Mouse (Mus musculus) thymus, adult 2 months (tissue): ENCODE data around the gene Gpr18. TPM values are rescaled to one million over a fixed set of nuclear protein-coding genes. Genes with fewer than 3 reads are reported as not detected.

Experiments
- DNase-seq: peaks from one replicate; pipeline ENCODE4 v3.0.0; 2021
- H3K27ac ChIP-seq: fragments of 200-500 bp; 2 replicates; pipeline ENCODE4 v1.5.1; 2012; ENCODE audit warnings: low read length, control low read depth; ENCODE audit not compliant: control insufficient read depth, insufficient read depth
- H3K27me3 ChIP-seq: fragments of 200-500 bp; 2 replicates; pipeline ENCODE4 v1.6.1; 2012; ENCODE audit warnings: mild to moderate bottlenecking, low read length, moderate library complexity, mixed read lengths; ENCODE audit not compliant: control insufficient read depth, insufficient read depth
- H3K36me3 ChIP-seq: fragments of 200-500 bp; 2 replicates; pipeline ENCODE4 v1.6.1; 2012; ENCODE audit warnings: mild to moderate bottlenecking, low read length, moderate library complexity; ENCODE audit not compliant: control insufficient read depth, insufficient read depth
- H3K4me1 ChIP-seq: fragments of 200-500 bp; replicated peaks from 2 replicates; pipeline ENCODE4 v1.6.1; 2012; ENCODE audit warnings: low read length; ENCODE audit not compliant: control insufficient read depth, insufficient read depth
- H3K4me3 ChIP-seq: fragments of 200-500 bp; 2 replicates; pipeline ENCODE4 v1.5.1; 2012; ENCODE audit warnings: mild to moderate bottlenecking, low read length, control low read depth, moderate library complexity; ENCODE audit not compliant: control insufficient read depth, insufficient read depth
- CTCF ChIP-seq: fragments of 200-500 bp; IDR thresholded peaks from 2 replicates; pipeline ENCODE4 v1.5.1; 2012; ENCODE audit warnings: mild to moderate bottlenecking, control low read depth, low read length, moderate library complexity, borderline replicate concordance; ENCODE audit not compliant: control insufficient read depth, poor library complexity, insufficient read depth; ENCODE audit errors: extremely low read depth
- POLR2A ChIP-seq: fragments of 200-500 bp; IDR thresholded peaks from 2 replicates; pipeline ENCODE4 v1.6.1; 2012; ENCODE audit warnings: mild to moderate bottlenecking, low read length, control low read depth, moderate library complexity; ENCODE audit not compliant: control insufficient read depth, poor library complexity, insufficient read depth; ENCODE audit errors: extremely low read depth
- WGBS: fragments of 180-500 bp; shearing (Covaris S2); methylation state at CpG from one replicate; pipeline ENCODE4 v1.1.7; 2018; 5-methylcytosine and 5-hydroxymethylcytosine counted together
- polyA plus RNA-seq: library from polyadenylated mRNA; depleted of rRNA; stranded (reverse); fragments of >200 nt; gene quantifications from 2 replicates; pipeline ENCODE4 v1.2.3, GENCODE M21; 2012

The Gpr18 gene
- polyA plus RNA-seq, 1 experiment, result 32.8 TPM

GRCm38 (mm10) chr14:121904754-121905153 lies 10.8 kb downstream of the Gpr18 start:
- 10% methylated on average over 3 of the region's 3 CpGs for WGBS
- peaks cover 32% of the 10 kb centered on the region for H3K4me1 ChIP-seq
- H3K27ac ChIP-seq, result 0 out of 2 replicates have a peak overlapping the region, but pooled peaks have one; percentile 4
- H3K36me3 ChIP-seq, result peaks cover 9% of the 10 kb centered on the region
- no peaks in the 10 kb centered on the region for H3K27me3 ChIP-seq
- TF ChIP-seq POLR2A (no peak), CTCF (no peak)
- DNase-seq, result no peak
- H3K4me3 ChIP-seq, result no peak overlapping the region

- no peak overlapping the region for H3K4me3 ChIP-seq
- peak overlapping the region; percentile 51; the same call in 1 of the 2 replicates for H3K27ac ChIP-seq
- DNase-seq, result no peak
- WGBS, result 38% methylated on average over 7 of the region's 7 CpGs
- TF ChIP-seq CTCF (no peak), POLR2A (no peak)
- no peaks in the 10 kb centered on the region for H3K27me3 ChIP-seq
- H3K4me1 ChIP-seq, result peaks cover 40% of the 10 kb centered on the region
- no peaks in the 10 kb centered on the region for H3K36me3 ChIP-seq
Measured at GRCm38 (mm10) chr14:121903381-121903876, 12.2 kb downstream of the Gpr18 start.

GRCm38 (mm10) chr14:121901511-121901910 lies 14.1 kb downstream of the Gpr18 start:
- Histone ChIP-seq H3K4me3 (no peak overlapping the region), H3K36me3 (no peaks in the 10 kb centered on the region), H3K27me3 (no peaks in the 10 kb centered on the region), H3K4me1 (peaks cover 43% of the 10 kb centered on the region), H3K27ac (no peak overlapping the region)
- 95% methylated on average over 6 of the region's 6 CpGs for WGBS
- no peak for DNase-seq
- TF ChIP-seq POLR2A, result no peak
- no peak for TF ChIP-seq CTCF

- Histone ChIP-seq H3K27ac (no peak overlapping the region; the same call in 1 of the 2 replicates), H3K4me3 (no peak overlapping the region), H3K27me3 (no peaks in the 10 kb centered on the region), H3K4me1 (peaks cover 29% of the 10 kb centered on the region), H3K36me3 (no peaks in the 10 kb centered on the region)
- TF ChIP-seq CTCF (no peak), POLR2A (no peak)
- 53% methylated on average over 3 of the region's 3 CpGs for WGBS
- no peak for DNase-seq
Measured at GRCm38 (mm10) chr14:121899071-121899470, 16.5 kb downstream of the Gpr18 start.

- Histone ChIP-seq H3K36me3 (no peaks in the 10 kb centered on the region), H3K27ac (peak overlapping the region; percentile 29; the same call in 1 of the 2 replicates), H3K4me1 (peaks cover 28% of the 10 kb centered on the region), H3K4me3 (no peak overlapping the region), H3K27me3 (no peaks in the 10 kb centered on the region)
- 12% methylated on average over 11 of the region's 11 CpGs for WGBS
- no peak for DNase-seq
- no peak for TF ChIP-seq POLR2A
- TF ChIP-seq CTCF, result no peak
Measured at GRCm38 (mm10) chr14:121898509-121898908, 17.1 kb downstream of the Gpr18 start.

- Histone ChIP-seq H3K27me3 (no peaks in the 10 kb centered on the region), H3K4me1 (peaks cover 21% of the 10 kb centered on the region), H3K36me3 (no peaks in the 10 kb centered on the region), H3K4me3 (no peak overlapping the region), H3K27ac (peak overlapping the region; percentile 7; the same call in 1 of the 2 replicates)
- TF ChIP-seq POLR2A (no peak), CTCF (no peak)
- DNase-seq, result no peak
- 68% methylated on average over 2 of the region's 2 CpGs for WGBS
Measured at GRCm38 (mm10) chr14:121897773-121898172, 17.8 kb downstream of the Gpr18 start.
